Mouse (Mus musculus) E14TG2a.4 (cell line): ENCODE measurements around the gene Cfap221.

ENCODE experiments used
- CTCF ChIP-seq: conservative IDR thresholded peaks from 2 replicates; pipeline ENCODE4 v1.5.1; 2014; ENCODE audit warnings: low read length
- NANOG ChIP-seq: IDR thresholded peaks from 2 replicates; pipeline ENCODE4 v1.6.1; 2014; ENCODE audit warnings: borderline replicate concordance, low read length, mixed read lengths
- POU5F1 ChIP-seq: IDR thresholded peaks from 2 replicates; pipeline ENCODE4 v1.6.1; 2014; ENCODE audit warnings: low read length, borderline replicate concordance

GRCm38 (mm10) chr1:119957716-119958222, 39.3 kb downstream of the Cfap221 start:
- TF ChIP-seq CTCF (no peak), POU5F1 (no peak), NANOG (no peak)
